Mouse (Mus musculus) ES-E14 (cell line): ENCODE results near the gene Sncg. TPM values are rescaled to one million over a fixed set of nuclear protein-coding genes. Genes with fewer than 3 reads are reported as not detected.

Experiments used
- DNase-seq: peaks from one replicate; pipeline ENCODE4 v3.0.0-alpha.2; 2013; ENCODE audit warnings: low read depth, low spot score
- H3K27ac ChIP-seq: 2 replicates; pipeline ENCODE4 v1.5.1; 2012; ENCODE audit warnings: low read depth, mild to moderate bottlenecking, low read length, moderate library complexity, mixed read lengths; ENCODE audit not compliant: poor library complexity, insufficient read depth, severe bottlenecking
- H3K36me3 ChIP-seq: 2 replicates; pipeline ENCODE4 v1.6.1; 2012; ENCODE audit warnings: mild to moderate bottlenecking, low read length, moderate library complexity, mixed read lengths; ENCODE audit not compliant: control insufficient read depth, poor library complexity, insufficient read depth, severe bottlenecking
- H3K4me1 ChIP-seq, 2 experiments: fragments of 150-350 bp in 1 of 2; sonication (generic) in 1 of 2; 2 replicates each; pipeline ENCODE4 v1.6.1; 2012; ENCODE audit warnings: low read length in 2 of 2, mild to moderate bottlenecking in 1 of 2, mixed read lengths in 1 of 2; ENCODE audit not compliant: control insufficient read depth in 2 of 2, insufficient read depth in 2 of 2, poor library complexity in 1 of 2
- H3K4me3 ChIP-seq, 2 experiments: fragments of 150-350 bp in 1 of 2; sonication (generic) in 1 of 2; 2 replicates each; pipeline ENCODE4 v1.5.1; 2012; ENCODE audit warnings: low read length in 2 of 2, low read depth in 1 of 2, mild to moderate bottlenecking in 1 of 2, mixed read lengths in 1 of 2; ENCODE audit not compliant: insufficient read depth in 1 of 2, poor library complexity in 1 of 2, severe bottlenecking in 1 of 2
- H3K9ac ChIP-seq: 2 replicates; pipeline ENCODE4 v1.6.1; 2012; ENCODE audit warnings: low read depth, mild to moderate bottlenecking, low read length, mixed read lengths; ENCODE audit not compliant: poor library complexity, insufficient read depth, severe bottlenecking
- H3K9me3 ChIP-seq: fragments of 150-350 bp; sonication (generic); 2 replicates; pipeline ENCODE4 v1.6.1; 2012; ENCODE audit warnings: low read depth, mild to moderate bottlenecking, low read length; ENCODE audit not compliant: control insufficient read depth, insufficient read depth
- CHD2 ChIP-seq: IDR thresholded peaks from 2 replicates; pipeline ENCODE4 v1.6.1; 2014; ENCODE audit warnings: mild to moderate bottlenecking, low read depth, low read length, inconsistent platforms
- HCFC1 ChIP-seq: IDR thresholded peaks from 2 replicates; pipeline ENCODE4 v1.6.1; 2012; ENCODE audit warnings: low read length, inconsistent platforms, borderline replicate concordance; ENCODE audit not compliant: insufficient read depth
- MAFK ChIP-seq: IDR thresholded peaks from 2 replicates; pipeline ENCODE4 v1.6.1; 2014; ENCODE audit warnings: mild to moderate bottlenecking, low read depth, low read length, inconsistent platforms; ENCODE audit not compliant: insufficient read depth
- ZC3H11A ChIP-seq: IDR thresholded peaks from 2 replicates; pipeline ENCODE4 v1.6.1; 2012; ENCODE audit warnings: low read depth, mild to moderate bottlenecking, inconsistent platforms, low read length, borderline replicate concordance
- ZNF384 ChIP-seq: IDR thresholded peaks from 2 replicates; pipeline ENCODE4 v1.6.1; 2012; ENCODE audit warnings: low read depth, low read length, inconsistent platforms
- in situ Hi-C, 2 experiments: fragments of 600-800 bp; cut with MboI; formaldehyde crosslinking; loops; one replicate each; pipeline ENCODE4 v1.15.1; 2025; ENCODE audit warnings: low sequenced_read_pairs in 2 of 2, inconsistent platforms in 1 of 2; ENCODE audit not compliant: unreplicated experiment in 2 of 2
- total RNA-seq: library from RNA; depleted of rRNA; stranded (reverse); fragments of 300-350 nt; gene quantifications from 2 replicates; pipeline ENCODE4 v1.2.3, GENCODE M21; 2012

The Sncg gene
- total RNA-seq, 1 experiment = 3.9 TPM

DNA sequence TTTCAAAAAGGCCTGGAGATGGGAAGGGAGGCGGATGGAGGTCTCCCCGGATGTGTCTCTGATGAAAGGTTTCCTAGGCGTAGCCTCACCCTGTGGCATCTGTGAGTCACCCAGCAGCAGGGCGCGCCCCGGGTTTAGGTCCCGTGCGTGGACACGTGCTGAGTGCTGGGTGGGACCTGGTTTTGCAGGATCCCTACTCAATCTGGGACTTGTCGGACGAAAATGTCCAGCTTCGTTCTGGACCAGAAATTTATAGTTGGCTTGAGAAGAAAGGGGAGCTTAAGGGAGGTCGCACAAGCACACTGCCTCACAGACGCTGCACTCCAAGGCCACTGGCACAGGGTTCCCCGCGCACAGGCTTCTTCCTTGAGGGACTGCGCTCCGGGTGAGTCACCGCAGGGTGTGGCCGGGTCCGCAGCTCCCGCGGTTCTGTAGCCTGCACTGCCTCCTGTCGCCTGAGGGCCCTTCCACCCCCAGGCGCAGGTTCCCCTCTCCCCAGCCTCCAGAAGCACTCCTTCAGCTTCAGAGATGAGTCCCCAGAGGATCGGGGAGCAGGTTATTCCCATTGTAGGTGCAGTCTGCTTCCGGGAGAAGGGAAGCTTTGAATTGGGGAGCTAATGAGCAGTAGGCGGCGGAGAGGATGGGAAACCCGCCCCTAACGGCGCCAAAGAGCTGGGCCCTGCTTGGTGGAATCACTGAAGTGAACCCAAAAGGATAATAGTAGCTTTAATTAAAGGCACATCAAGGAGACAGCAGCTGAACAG, 10.9 kb downstream of the Sncg start:
- Histone ChIP-seq H3K4me3 (peak overlapping the region; percentile 4 to 65), H3K4me1 (peaks cover 16 to 17% of the 10 kb centered on the region in 2 experiments), H3K27ac (peak overlapping the region; percentile 97), H3K36me3 (peaks cover 3% of the 10 kb centered on the region; the same call in 1 of the 2 replicates), H3K9me3 (no peaks in the 10 kb centered on the region), H3K9ac (peak overlapping the region; percentile 78)
- in situ Hi-C loops = no loop called here
- DNase-seq = peak; percentile 65
- TF ChIP-seq HCFC1 (no peak), ZNF384 (no peak), ZC3H11A (no peak), CHD2 (no peak), MAFK (no peak)

DNA sequence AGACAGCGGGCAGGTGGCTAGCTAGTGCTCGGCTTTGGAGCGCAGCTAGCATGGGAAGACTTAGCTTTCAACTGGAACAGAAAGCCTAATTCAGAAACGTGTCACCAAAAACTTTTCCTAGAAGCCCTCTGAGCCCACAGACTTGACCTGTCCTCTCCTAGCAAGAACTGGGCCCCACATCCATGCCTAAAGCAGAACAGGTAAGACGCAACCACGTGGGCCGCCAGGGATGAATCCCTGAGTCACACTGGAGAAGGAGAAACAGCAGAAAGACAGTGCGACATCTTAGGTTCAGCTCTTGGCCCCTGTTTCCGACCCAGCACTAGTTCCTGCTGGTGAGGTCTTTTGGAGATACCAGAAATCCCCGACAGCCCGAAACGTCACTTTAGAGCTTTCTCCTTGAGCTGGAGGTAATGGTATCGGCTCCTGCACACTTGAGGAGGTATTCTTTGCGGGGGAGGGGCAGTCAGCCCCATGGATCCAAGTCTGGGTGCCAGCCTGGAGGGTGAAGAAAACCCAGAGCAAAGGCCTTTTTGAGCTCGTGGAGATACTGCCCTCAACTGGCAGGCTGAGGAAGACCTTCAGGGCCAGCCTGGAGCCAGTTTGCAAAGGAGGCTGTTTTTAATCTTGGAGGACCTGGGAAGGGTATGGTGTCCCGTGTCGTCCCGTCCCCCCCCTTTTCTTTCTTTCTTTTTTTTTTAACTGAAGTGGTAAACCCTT, 11.7 kb downstream of the Sncg start:
- in situ Hi-C loops = no loop called here

DNA sequence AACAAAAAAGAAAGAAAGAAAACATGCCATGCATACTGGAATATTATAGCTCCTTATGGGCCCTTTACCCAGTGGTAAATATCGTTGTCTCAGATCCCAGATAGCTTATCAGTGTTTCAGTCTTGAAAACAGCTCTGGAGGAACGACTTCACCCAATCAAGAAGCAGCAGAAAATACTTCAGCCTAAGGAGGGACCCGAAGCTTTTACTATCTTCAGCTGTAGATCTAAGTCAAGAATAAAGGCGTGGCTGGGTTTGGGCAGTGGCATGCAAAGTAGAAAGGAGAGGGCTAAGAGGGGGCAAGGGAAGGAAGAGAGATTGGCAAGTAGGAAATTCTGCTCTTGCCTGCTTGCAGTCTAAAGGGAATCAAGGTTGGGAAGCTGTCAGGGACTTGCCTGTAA, 12.5 kb downstream of the Sncg start:
- Histone ChIP-seq H3K9ac (peak overlapping the region; percentile 78), H3K27ac (peak overlapping the region; percentile 97), H3K4me3 (peak overlapping the region; percentile 4 to 65), H3K9me3 (no peaks in the 10 kb centered on the region), H3K36me3 (peaks cover 3% of the 10 kb centered on the region; the same call in 1 of the 2 replicates), H3K4me1 (peaks cover 19 to 26% of the 10 kb centered on the region in 2 experiments)
- in situ Hi-C loops = no loop called here
- no peak for DNase-seq
- TF ChIP-seq MAFK (no peak), ZNF384 (no peak), CHD2 (no peak), HCFC1 (no peak), ZC3H11A (no peak)

More for the DNA sequence above, 11.7 kb downstream of the Sncg start:
- Histone ChIP-seq H3K9ac (peak overlapping the region; percentile 78), H3K9me3 (no peaks in the 10 kb centered on the region), H3K27ac (peak overlapping the region; percentile 97), H3K4me1 (peaks cover 19 to 22% of the 10 kb centered on the region in 2 experiments), H3K36me3 (peaks cover 3% of the 10 kb centered on the region; the same call in 1 of the 2 replicates), H3K4me3 (peak overlapping the region; percentile 4 to 65)
- no peak for DNase-seq
- TF ChIP-seq MAFK (0 out of 2 replicates have a peak, but pooled peaks have one; percentile 16), ZC3H11A (peak; percentile 52; the same call in 1 of the 2 replicates), CHD2 (no peak), HCFC1 (0 out of 2 replicates have a peak, but pooled peaks have one; percentile 32), ZNF384 (peak; percentile 53; the same call in 1 of the 2 replicates)

DNA sequence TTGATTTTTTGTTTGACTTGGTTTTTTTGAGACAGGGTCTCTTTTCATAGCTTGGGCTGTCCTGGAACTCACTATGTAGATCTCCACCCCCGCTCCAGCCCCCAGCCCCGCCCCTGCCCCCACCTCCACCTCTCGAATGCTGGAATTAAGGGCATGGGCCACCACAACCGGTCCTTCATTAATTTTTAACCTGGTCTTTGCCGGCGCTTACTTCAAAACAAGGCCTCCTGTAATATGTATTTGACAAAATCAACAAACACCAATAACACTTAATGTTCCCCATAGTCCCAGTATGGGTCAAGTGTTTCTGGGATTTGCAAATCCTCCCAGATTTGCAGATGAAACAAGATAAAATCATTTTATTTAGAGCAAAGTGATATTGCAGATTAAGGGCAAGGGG, 14.3 kb downstream of the Sncg start:
- in situ Hi-C loops = no loop called here
- peaks cover 19 to 38% of the 10 kb centered on the region in 2 experiments for H3K4me1 ChIP-seq
- peak overlapping the region in 1 of 2 experiments; percentile 7; a peak in 1 of 4 replicates for H3K4me3 ChIP-seq
- TF ChIP-seq HCFC1 (no peak), ZNF384 (no peak), ZC3H11A (no peak), CHD2 (no peak), MAFK (no peak)
- H3K9ac ChIP-seq = peak overlapping the region; percentile 74; the same call in 1 of the 2 replicates
- no peaks in the 10 kb centered on the region for H3K9me3 ChIP-seq
- DNase-seq = no peak
- H3K27ac ChIP-seq = peak overlapping the region; percentile 97; the same call in 1 of the 2 replicates
- H3K36me3 ChIP-seq = no peaks in the 10 kb centered on the region; the same call in 1 of the 2 replicates
